11 mouse cellular contexts compared by ENCODE assay signal in genomic region chr13:28811667-28812575, GRCm38 (mm10).
DNase-seq lines count a peak whose midpoint lies in the region; ATAC-seq and TF ChIP-seq lines count a peak whose summit lies in the region.
"Had no signal": no experiment of that assay in that cellular context is flagged by ENCODE, and none has a peak within 500 bp of the region (broad histone marks: within the 10 kb centered on the region; RNA-seq: fewer than 3 reads in every experiment).

No protein-coding gene starts in this region.

- no peaks in the 10 kb centered on the region for H3K36me3 ChIP-seq in C2C12 (ENCODE audit: control insufficient read depth, insufficient read depth)
- H3K36me3 ChIP-seq in forebrain, embryonic 16.5 days (ENCODE audit: control insufficient read depth, insufficient read depth): no peaks in the 10 kb centered on the region
- no peaks in the 10 kb centered on the region for H3K36me3 ChIP-seq in midbrain, embryonic 11.5 days (ENCODE audit: control insufficient read depth, insufficient read depth, low read length)

- H3K79me2 ChIP-seq in C2C12 (ENCODE audit: control insufficient read depth, insufficient read depth): peaks cover 54% of the 10 kb centered on the region

- TF ChIP-seq CTCF in C2C12 (IDR thresholded peaks at IDR 0.05; ENCODE audit: control insufficient read depth, insufficient read depth, insufficient read length): no peak

- H3K79me3 ChIP-seq in C2C12 (ENCODE audit: low read depth): peaks cover 12% of the 10 kb centered on the region

- ATAC-seq in forebrain, embryonic 16.5 days: peak; percentile 26
- ATAC-seq in midbrain, embryonic 11.5 days (ENCODE audit: low FRiP score): peak; percentile 70
- ATAC-seq in erythroid progenitor cell, adult 5-6 weeks (replicated peaks; ENCODE audit: low FRiP score, poor library complexity, severe bottlenecking): no peak

- H3K9me3 ChIP-seq in forebrain, embryonic 16.5 days (ENCODE audit: control insufficient read depth, low read length): no peaks in the 10 kb centered on the region
- H3K9me3 ChIP-seq in midbrain, embryonic 11.5 days (ENCODE audit: control insufficient read depth, low read length): no peaks in the 10 kb centered on the region

- 23% methylated on average over 12 of the region's 12 CpGs for WGBS in forebrain, embryonic 16.5 days
- 18% methylated on average over 12 of the region's 12 CpGs for WGBS in midbrain, embryonic 11.5 days

- peak overlapping the region; percentile 26 for H3K4me2 ChIP-seq in forebrain, embryonic 16.5 days (ENCODE audit: low read length)
- H3K4me2 ChIP-seq in midbrain, embryonic 11.5 days: peak overlapping the region; percentile 28

- no peak overlapping the region for H3K4me3 ChIP-seq in C2C12 (ENCODE audit: insufficient read depth, poor library complexity, severe bottlenecking)
- H3K4me3 ChIP-seq in forebrain, embryonic 16.5 days (replicated peaks; ENCODE audit: low read length): no peak overlapping the region
- no peak overlapping the region for H3K4me3 ChIP-seq in midbrain, embryonic 11.5 days (ENCODE audit: low read depth, low read length)

- H3K4me1 ChIP-seq in forebrain, embryonic 16.5 days (replicated peaks; ENCODE audit: control insufficient read depth, insufficient read depth, low read length): peaks cover 46% of the 10 kb centered on the region
- H3K4me1 ChIP-seq in midbrain, embryonic 11.5 days (ENCODE audit: control insufficient read depth, insufficient read depth, low read length): peaks cover 46% of the 10 kb centered on the region

- DNase-seq in embryo, embryonic 10 days (ENCODE audit: low spot score): peak; percentile 33
- DNase-seq in midbrain, embryonic 11.5 days (ENCODE audit: low spot score, missing footprints): peak; percentile 90
- DNase-seq in adipocyte (ENCODE audit: low spot score): no peak
- DNase-seq in adrenal gland, postnatal 4 days (ENCODE audit: low spot score in 2 of 2): no peak
- DNase-seq in cerebellum, adult 8-10 months: no peak
- DNase-seq: cerebellum, adult 11 months; layer of hippocampus, postnatal 36 days; right cerebral cortex, postnatal 25 days had no signal

- no peak overlapping the region for H3ac ChIP-seq in C2C12 (ENCODE audit: control insufficient read depth, insufficient read length, low read depth)

- peak overlapping the region; percentile 26 for H3K9ac ChIP-seq in forebrain, embryonic 16.5 days (replicated peaks; ENCODE audit: low read depth, low read length)
- H3K9ac ChIP-seq in midbrain, embryonic 11.5 days (ENCODE audit: low read length): no peak overlapping the region

- peak overlapping the region; percentile 92 for H3K27ac ChIP-seq in forebrain, embryonic 16.5 days (ENCODE audit: low read length)
- H3K27ac ChIP-seq in midbrain, embryonic 11.5 days (ENCODE audit: low read depth, low read length): peak overlapping the region; percentile 72

- no peaks in the 10 kb centered on the region for H3K27me3 ChIP-seq in C2C12 (ENCODE audit: control insufficient read depth, insufficient read depth, insufficient read length)
- no peaks in the 10 kb centered on the region for H3K27me3 ChIP-seq in forebrain, embryonic 16.5 days (replicated peaks; ENCODE audit: control insufficient read depth, insufficient read depth, low read length)
- H3K27me3 ChIP-seq in midbrain, embryonic 11.5 days (ENCODE audit: control insufficient read depth, insufficient read depth, low read length): no peaks in the 10 kb centered on the region

TF ChIP-seq in C2C12, 6 proteins besides CTCF, POLR2A, EP300 and RAD21:
- peak; percentile 67 for TF ChIP-seq MYOD1 (IDR thresholded peaks at IDR 0.05; ENCODE audit: control insufficient read depth, insufficient read length, low read depth)
- TF ChIP-seq MYOG (IDR thresholded peaks at IDR 0.05; ENCODE audit: control insufficient read depth, extremely low read depth, insufficient read length): no peak

Comparison
In these comparisons a context has a peak if more than half of its experiments do, and no peak if none do; other contexts are left out.
1. DNase-seq: peak in embryo, embryonic 10 days (single experiment) and midbrain, embryonic 11.5 days (single experiment); none in adipocyte (single experiment), adrenal gland, postnatal 4 days (0 of 2) and cerebellum, adult 8-10 months (single experiment).